Mouse (Mus musculus) heart, postnatal 0 days (tissue): ENCODE measurements around the gene Cabp2. TPM values are rescaled to one million over a fixed set of nuclear protein-coding genes. Genes with fewer than 3 reads are reported as not detected.
"Not testable (repeated sequence)": the region's sequence is repeated elsewhere in the genome, so short reads cannot be mapped to it uniquely, and the experiment has no call there.

ENCODE experiments used
- ATAC-seq: fragments of 200-750 bp; cut with Nextera tagmentation; 2 replicates; pipeline ENCODE4 v1.8.0; 2017; ENCODE audit warnings: low read depth, moderate number of reproducible peaks, moderate library complexity; ENCODE audit not compliant: insufficient read depth
- DNase-seq: peaks from one replicate; pipeline ENCODE4 v3.0.0-alpha.2; 2016; ENCODE audit warnings: low spot score
- H3K27ac ChIP-seq: fragments of 300-500 bp; sonication (generic); 2 replicates; pipeline ENCODE4 v1.5.1; 2014; ENCODE audit warnings: low read depth, mild to moderate bottlenecking
- H3K27me3 ChIP-seq: fragments of 300-500 bp; sonication (generic); 2 replicates; pipeline ENCODE4 v1.6.1; 2014; ENCODE audit warnings: low read length, mixed read lengths; ENCODE audit not compliant: control insufficient read depth, insufficient read depth
- H3K36me3 ChIP-seq: fragments of 300-500 bp; sonication (generic); replicated peaks from 2 replicates; pipeline ENCODE4 v1.6.1; 2014; ENCODE audit warnings: low read length, mixed read lengths; ENCODE audit not compliant: control insufficient read depth, insufficient read depth
- H3K4me1 ChIP-seq: fragments of 300-500 bp; sonication (generic); 2 replicates; pipeline ENCODE4 v1.6.1; 2014; ENCODE audit warnings: antibody characterized with exemption; ENCODE audit not compliant: control insufficient read depth, insufficient read depth
- H3K4me2 ChIP-seq: fragments of 300-500 bp; sonication (generic); 2 replicates; pipeline ENCODE4 v1.6.1; 2014; ENCODE audit warnings: low read depth, mild to moderate bottlenecking, low read length, moderate library complexity
- H3K4me3 ChIP-seq: fragments of 300-500 bp; sonication (generic); 2 replicates; pipeline ENCODE4 v1.5.1; 2014; ENCODE audit warnings: low read depth, low read length
- H3K9ac ChIP-seq: fragments of 300-500 bp; sonication (generic); replicated peaks from 2 replicates; pipeline ENCODE4 v1.6.1; 2014; ENCODE audit warnings: low read depth, low read length, mixed read lengths
- H3K9me3 ChIP-seq: fragments of 300-500 bp; sonication (generic); replicated peaks from 2 replicates; pipeline ENCODE4 v1.6.1; 2016; ENCODE audit warnings: low read length; ENCODE audit not compliant: control insufficient read depth
- CTCF ChIP-seq: IDR thresholded peaks from 2 replicates; pipeline ENCODE4 v1.5.1; 2016; ENCODE audit warnings: antibody characterized with exemption, control low read depth, low read depth
- EP300 ChIP-seq: IDR thresholded peaks from 2 replicates; pipeline ENCODE4 v1.6.1; 2016; ENCODE audit warnings: antibody characterized with exemption, low read depth
- WGBS: fragments of 180-500 bp; shearing (Covaris S2); extraction: QIAGEN DNeasy Blood & Tissue Kit; methylation state at CpG from one replicate; pipeline ENCODE4 v1.1.7; 2014; 5-methylcytosine and 5-hydroxymethylcytosine counted together
- polyA plus RNA-seq: library from polyadenylated mRNA; unstranded; fragments of >200 nt; fragmentation: Nextera tagmentation; extraction: Ambion mirVana; gene quantifications from 2 replicates; pipeline ENCODE4 v1.2.1, GENCODE M21; 2015
- total RNA-seq: library from RNA; depleted of rRNA; stranded (reverse); fragments of >200 nt; gene quantifications from 2 replicates; pipeline ENCODE4 v1.2.3, GENCODE M21; 2014; ENCODE audit warnings: low replicate concordance; rRNA removed

Gene Cabp2
- total RNA-seq, result not detected in 2 replicates
- polyA plus RNA-seq, result not detected in 2 replicates

- Histone ChIP-seq H3K9ac (no peak within 1 kb of the TSS), H3K27me3 (no peaks in the 10 kb centered on the region), H3K9me3 (no peaks in the 10 kb centered on the region), H3K36me3 (no peaks in the 10 kb centered on the region), H3K4me2 (no peak within 1 kb of the TSS), H3K27ac (no peak within 1 kb of the TSS), H3K4me3 (no peak within 1 kb of the TSS), H3K4me1 (no peaks in the 10 kb centered on the region)
- TF ChIP-seq CTCF (no peak), EP300 (no peak)
- no peak for ATAC-seq
- no peak for DNase-seq
- WGBS, result 64% methylated on average over 3 of the region's 3 CpGs
Measured at GRCm38 (mm10) chr19:4081394-4081793, at the start of gene Cabp2. Gene Cabp2 (plus strand): TSS chr19:4081578.

GRCm38 (mm10) chr19:4032668-4033067, 48.7 kb upstream of the Cabp2 start:
- Histone ChIP-seq H3K36me3 (0 out of 2 replicates have a peak, but pooled peaks cover 6% of the 10 kb centered on the region), H3K27me3 (no peaks in the 10 kb centered on the region), H3K27ac (no peak overlapping the region), H3K4me1 (peaks cover 4% of the 10 kb centered on the region), H3K9ac (no peak overlapping the region), H3K4me3 (no peak overlapping the region), H3K4me2 (no peak overlapping the region), H3K9me3 (no peaks in the 10 kb centered on the region)
- ATAC-seq (no peak), DNase-seq (peak; percentile 3)
- no peak for TF ChIP-seq CTCF
- no peak for TF ChIP-seq EP300
- 46% methylated on average over 7 of the region's 7 CpGs for WGBS

- no peak for DNase-seq
- Histone ChIP-seq H3K27ac (no peak overlapping the region), H3K4me2 (no peak overlapping the region), H3K4me3 (no peak overlapping the region), H3K9me3 (no peaks in the 10 kb centered on the region), H3K27me3 (no peaks in the 10 kb centered on the region), H3K9ac (no peak overlapping the region), H3K36me3 (0 out of 2 replicates have a peak, but pooled peaks cover 6% of the 10 kb centered on the region), H3K4me1 (peaks cover 6% of the 10 kb centered on the region)
- TF ChIP-seq CTCF, result no peak
- TF ChIP-seq EP300, result no peak
- no peak for ATAC-seq
- WGBS, result 65% methylated on average over 3 of the region's 3 CpGs
Measured at GRCm38 (mm10) chr19:4033298-4033697, 48.1 kb upstream of the Cabp2 start.

- no peak for TF ChIP-seq CTCF
- no peak for TF ChIP-seq EP300
- no peak overlapping the region for H3K27ac ChIP-seq
- 64% methylated on average over 5 of the region's 5 CpGs for WGBS
Measured at GRCm38 (mm10) chr19:4033742-4034141, 47.6 kb upstream of the Cabp2 start.

GRCm38 (mm10) chr19:4036327-4037045, 44.9 kb upstream of the Cabp2 start:
- no peaks in the 10 kb centered on the region for H3K9me3 ChIP-seq
- 0 out of 2 replicates have a peak, but pooled peaks cover 6% of the 10 kb centered on the region for H3K36me3 ChIP-seq
- ATAC-seq (no peak), DNase-seq (no peak)
- no peak overlapping the region for H3K4me3 ChIP-seq
- no peak overlapping the region for H3K27ac ChIP-seq
- peaks cover 8% of the 10 kb centered on the region for H3K4me1 ChIP-seq
- TF ChIP-seq EP300 (no peak), CTCF (no peak)
- no peak overlapping the region for H3K9ac ChIP-seq
- 73% methylated on average over 12 of the region's 12 CpGs for whole genome bisulfite sequencing
- H3K27me3 ChIP-seq, result no peaks in the 10 kb centered on the region
- no peak overlapping the region for H3K4me2 ChIP-seq

More at GRCm38 (mm10) chr19:4033742-4034141, 47.6 kb upstream of the Cabp2 start:
- H3K4me3 ChIP-seq, result no peak overlapping the region
- H3K9me3 ChIP-seq, result no peaks in the 10 kb centered on the region
- H3K9ac ChIP-seq, result no peak overlapping the region
- no peaks in the 10 kb centered on the region for H3K27me3 ChIP-seq
- H3K4me2 ChIP-seq, result no peak overlapping the region
- peaks cover 8% of the 10 kb centered on the region for H3K4me1 ChIP-seq
- no peak for ATAC-seq
- 0 out of 2 replicates have a peak, but pooled peaks cover 6% of the 10 kb centered on the region for H3K36me3 ChIP-seq
- DNase-seq, result no peak

GRCm38 (mm10) chr19:4037154-4037787, 44.1 kb upstream of the Cabp2 start:
- peak overlapping the region; percentile 58 for H3K27ac ChIP-seq
- H3K9ac ChIP-seq, result peak overlapping the region; percentile 71
- not testable (repeated sequence) for DNase-seq, H3K4me1 ChIP-seq, H3K36me3 ChIP-seq, ATAC-seq, H3K27me3 ChIP-seq, H3K9me3 ChIP-seq
- peak overlapping the region; percentile 63 for H3K4me3 ChIP-seq
- H3K4me2 ChIP-seq, result peak overlapping the region; percentile 84
- 21% methylated on average over 7 of the region's 8 CpGs for WGBS
